Mouse (Mus musculus): ENCODE measurements around the gene Il10rb.

The Il10rb gene

DNA sequence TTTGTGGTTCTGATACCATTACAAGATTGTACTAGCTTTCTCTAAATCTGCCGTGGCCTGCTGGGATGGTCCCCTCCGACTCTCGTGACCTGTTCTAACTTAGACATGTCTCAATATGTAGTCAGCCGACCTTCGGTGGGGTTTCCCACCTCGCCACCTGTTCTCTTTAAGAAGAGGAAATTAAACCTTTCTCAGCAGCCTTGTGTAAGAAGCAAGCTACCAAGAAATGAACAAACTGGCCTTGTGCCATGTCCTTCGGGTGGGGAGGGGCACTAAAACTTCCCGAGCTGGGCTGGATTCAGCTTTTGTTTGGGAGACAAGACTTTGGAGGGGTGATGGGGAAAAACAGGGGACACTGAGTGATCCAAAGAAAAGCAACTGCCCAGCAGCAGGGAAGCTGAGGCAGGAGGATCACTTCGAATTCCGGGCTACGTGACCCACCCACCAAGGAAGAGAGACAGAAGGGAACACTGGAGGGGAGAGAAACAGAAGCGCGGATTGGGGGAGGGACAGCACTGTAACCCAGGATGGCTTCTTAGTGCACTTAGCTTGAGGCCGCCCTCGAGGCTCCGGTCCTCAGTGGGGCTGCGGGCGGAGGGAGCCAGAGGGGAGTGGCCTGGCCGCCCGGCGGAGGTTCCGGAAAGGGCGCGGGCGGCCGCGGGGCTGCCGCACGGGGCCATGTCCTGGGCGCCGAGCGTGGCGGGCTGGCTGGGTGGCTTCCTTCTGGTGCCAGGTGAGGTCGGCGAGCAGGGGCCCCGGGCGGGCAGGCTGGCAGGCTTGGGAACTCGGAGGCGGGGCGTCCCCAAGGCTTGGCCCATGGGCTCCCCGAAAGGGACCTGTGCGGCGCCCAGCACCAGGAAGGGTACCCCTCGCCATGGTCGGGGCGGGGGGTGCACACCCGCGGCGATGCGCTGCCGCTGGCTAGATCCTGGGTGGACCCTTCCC, at the start of gene Il10rb:
Gene Il10rb (plus strand): TSS at position 525 of the 945 bp plus-strand sequence.
- peak; percentile 44 for DNase-seq

DNA sequence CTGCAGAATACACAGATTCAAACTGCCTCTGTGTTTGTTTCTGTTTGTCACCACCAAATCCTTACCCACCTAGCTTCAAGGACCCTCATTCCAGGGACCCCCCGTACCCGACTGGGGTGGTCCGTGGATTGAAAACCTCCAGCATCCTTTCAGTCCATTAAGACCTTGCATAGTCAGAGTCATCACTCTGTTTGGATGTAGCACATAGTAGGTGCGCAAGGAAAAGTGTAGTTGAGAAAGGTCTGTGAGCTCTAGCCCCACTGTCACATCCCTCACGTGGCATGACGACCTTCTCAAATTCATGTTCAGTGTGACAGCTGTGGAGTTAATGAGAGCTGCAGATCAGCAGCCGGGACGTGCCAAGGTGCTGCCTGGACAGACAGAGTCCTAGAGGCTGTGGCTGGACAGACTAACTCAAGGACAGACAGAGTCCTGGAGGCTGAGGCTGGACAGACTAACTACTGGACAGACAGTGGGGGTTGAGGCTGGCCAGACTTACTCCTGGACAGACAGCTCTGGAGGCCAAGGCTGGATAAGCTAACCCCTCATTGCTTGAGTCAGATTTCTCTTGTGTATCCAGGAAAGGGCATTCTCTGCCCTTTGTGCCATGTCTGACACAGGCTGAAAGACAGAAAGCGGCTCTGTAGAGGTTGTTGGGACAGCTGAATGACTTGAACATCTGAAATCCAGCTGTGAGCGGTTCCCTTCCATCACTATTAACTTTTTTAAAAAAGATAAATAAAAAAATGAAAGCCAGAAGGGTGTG, 49.0 kb upstream of the Il10rb start:
- no peak for DNase-seq

DNA sequence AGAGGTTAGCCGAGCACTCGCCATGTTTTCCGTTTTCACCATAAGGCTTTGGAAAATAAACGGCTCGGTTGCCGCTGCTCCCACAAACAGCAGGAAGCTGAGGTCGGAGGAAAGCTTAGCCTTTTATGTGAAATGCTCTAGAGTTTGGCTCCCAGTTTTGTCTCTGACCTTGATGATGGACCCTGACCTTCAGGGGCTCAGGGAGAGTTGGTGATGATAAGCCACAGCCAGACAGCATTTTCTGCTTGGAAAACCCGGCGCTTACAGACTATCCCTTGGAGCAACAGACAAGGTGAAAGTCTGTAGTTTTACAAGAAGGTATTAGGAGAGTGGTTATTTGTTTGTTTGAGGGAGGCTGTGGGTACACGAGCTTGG, 48.5 kb upstream of the Il10rb start:
- DNase-seq, result no peak

DNA sequence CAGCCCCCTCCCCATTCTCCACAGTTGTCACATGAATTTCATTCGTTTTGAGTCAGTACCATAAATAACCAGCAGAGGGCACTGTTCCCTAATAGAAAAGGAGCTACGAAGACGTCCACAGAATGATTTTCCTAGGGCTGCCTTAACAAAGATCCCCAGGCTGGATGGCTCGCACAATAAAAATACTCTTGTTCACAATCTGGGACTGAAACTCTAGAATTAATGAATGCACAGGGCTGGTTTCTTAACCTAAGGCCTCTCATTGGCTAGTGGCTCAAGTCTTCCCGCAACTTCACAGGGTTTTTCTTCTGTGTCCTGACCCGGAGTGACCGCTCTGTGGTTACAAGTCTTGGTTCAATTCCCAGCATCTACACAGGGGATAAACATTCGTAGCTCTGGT, 47.4 kb upstream of the Il10rb start:
- DNase-seq, result no peak

DNA sequence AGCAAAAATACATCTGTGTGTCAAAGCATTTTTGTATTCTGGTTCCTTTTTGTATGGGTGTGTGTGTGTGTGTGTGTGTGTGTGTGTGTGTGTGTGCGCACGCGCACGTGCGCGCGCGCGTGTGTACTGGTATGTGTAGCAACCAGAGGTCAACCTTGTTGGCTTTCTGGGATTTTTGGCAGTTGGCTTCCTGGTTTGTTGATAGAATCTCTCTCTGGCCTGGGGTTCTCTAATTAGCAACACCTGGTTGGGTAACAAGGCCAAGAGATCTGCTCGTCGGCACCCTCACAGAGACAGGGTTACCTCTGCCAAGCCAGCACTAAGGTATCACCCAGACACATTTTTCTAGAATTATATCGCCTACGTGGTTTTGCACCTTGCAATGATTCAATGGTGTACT, 46.4 kb upstream of the Il10rb start:
- no peak for DNase-seq

DNA sequence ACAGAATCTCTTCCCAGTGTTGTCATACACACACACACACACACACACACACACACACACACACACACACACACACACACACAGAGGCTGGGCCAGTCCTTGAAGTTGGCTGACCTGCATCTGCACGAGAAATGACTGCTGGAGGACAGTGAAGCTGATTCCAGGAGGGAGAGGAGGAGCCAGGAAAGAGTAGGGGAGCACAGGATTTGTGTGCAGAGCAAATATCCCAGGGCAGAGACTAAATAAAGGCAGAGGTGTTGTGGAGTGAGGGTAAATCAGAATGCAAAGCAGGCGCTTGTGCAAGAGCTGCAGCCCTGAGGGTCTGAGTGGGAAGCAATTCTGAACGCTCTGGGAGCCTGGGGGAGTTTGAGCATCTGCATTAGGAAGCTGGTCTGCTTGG, 45.8 kb upstream of the Il10rb start:
- no peak for DNase-seq

DNA sequence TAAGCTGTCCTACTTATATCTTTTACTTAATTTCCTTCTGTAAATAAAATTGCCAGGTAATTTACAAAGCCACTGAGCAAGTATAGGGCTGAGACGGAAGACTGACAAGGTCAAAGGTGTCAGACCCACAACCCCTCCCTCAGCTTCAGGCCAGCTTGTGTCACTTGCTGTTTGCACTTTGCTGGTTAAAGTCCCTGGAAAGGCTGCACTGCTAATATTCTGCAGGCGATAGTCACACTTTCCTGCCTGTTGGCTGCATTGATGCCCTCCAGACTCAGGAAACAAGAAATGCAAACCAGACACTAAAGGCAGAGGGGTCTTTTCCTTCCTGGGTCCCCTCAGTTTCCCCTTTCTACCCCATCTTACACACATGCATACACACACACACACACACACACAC, 44.0 kb upstream of the Il10rb start:
- DNase-seq, result no peak

DNA sequence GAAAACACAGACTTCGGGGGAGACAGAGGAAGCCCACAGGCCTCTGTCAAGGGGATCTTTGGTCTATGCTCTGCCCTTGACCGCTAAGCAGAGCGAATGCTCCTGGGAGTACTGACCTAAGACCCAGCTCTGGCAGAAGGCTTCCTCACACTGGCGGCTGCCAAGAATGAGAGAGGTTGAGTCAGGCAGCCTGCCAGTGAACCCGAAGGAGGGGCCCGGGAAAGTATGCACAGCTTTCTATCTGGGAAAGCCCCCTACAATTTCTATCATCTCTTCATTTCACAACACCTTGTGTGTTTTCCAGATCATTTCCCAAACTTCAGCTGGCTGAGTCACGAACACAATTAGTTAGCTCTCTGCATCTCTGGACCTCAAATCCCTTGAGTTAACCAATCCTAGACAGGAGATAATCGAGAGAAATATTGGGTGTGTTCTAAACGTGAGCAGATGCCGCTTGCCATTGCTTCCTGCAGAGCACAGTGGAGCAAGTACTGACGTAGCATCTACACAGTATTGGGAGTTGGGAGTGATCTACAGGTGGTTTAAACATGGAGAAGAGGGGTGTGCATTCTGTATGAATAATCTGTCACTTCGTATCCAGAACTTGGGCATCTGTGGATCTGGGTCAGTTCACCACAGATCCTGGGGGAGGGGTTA, 43.2 kb upstream of the Il10rb start:
- DNase-seq, result no peak

DNA sequence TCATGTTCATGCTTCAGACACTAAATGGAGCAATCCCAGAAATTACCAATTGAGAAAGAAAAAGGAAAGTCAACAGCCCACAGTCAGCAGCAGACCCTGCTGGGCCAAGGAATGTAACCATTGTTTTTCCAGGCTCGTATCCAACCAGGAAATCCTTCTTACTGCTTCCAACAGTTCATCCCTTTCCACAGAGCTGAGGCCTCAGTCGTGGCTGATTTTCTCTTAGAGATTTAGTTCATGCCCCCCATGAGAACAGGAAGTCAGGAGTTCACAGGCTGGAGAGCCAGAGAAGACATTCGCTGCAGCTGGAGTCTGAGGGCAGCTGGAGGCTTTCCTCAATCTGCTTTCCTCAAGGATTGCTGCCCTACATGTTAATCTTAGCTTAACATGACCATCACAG, 42.5 kb upstream of the Il10rb start:
- DNase-seq, result no peak

DNA sequence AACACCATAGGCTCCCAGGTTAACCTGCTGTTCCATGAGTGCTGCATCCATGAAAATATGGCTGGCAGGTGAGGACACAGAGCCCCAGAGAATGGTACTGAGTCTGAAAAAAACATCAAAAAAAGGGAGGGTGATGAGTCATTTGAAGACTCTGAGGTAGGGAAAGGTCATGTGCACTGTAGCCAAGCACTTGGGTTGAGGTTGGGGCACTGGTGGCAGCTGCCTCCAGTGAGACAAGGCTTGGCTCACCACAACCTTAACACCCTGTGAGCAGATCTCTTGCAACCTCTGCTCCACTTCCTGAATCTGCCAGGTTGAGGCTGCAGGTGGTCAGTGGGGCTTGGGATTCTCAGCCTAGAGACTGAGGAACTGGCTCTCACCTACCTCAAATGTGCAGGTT, 39.4 kb upstream of the Il10rb start:
- no peak for DNase-seq

DNA sequence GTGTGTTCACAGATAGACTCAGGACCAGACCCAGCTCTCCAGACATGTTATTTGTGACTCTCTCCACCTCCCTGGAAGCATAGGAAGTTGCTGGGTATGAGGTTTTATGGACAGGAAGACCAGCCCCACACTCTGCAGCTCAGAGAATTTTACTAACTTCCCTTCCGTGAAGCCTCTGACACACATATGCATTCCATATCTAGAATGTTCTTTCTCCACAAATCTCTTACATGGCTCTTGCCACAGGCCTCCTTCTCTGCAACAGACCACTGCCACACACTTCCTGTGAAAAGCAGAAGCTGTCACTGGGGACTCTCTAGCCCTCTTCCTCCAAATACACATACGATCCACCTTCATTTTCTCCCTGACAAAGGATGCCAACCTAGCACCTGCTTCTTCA, 38.9 kb upstream of the Il10rb start:
- DNase-seq, result no peak

DNA sequence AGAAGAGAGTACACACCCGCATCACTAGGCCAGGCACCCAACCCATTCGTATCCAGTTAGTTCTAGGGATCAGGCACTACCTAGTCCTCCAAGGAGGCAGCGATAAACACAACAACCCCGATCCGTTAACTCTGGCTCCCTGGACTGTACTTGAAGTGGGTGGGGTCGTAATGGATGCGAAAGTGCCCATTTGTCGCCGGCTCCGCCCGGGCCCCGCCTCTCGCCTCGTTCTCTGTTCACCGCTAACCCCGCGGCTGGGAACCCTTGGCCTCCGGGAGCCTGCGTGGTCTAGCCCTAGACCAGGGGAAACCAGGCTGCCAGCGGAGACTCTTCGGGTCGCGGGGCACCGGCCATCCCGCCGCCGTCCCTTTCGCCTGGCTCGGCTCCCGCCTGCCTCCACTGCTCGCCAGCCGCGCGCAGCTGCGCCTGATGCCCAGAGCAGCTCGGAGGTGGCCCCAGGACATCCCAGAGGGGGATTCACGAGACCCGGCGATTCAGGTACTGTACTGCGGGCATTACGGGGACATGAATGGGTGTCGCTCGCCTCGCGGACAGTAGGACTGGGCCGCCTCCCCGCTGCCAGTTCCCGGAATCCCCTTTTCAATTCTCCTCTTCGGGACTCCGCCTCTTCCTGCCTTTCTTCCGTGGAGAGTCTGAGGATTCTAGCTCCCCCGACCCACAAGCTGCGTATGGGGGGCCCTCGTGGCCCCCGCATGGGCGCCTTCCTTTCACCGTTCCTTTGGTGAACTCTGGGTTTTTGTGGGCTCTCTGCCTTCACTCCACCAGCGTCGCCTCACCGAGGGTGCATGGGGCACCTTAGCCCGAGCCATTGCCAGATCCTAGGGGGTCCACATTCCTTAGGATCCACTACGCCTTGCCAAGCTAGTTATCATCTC, 33.1 kb upstream of the Il10rb start, which contains the start of gene Ifnar2:
Gene Ifnar2 (plus strand): TSS at position 207 of the 896 bp plus-strand sequence.
- peak; percentile 68 for DNase-seq

DNA sequence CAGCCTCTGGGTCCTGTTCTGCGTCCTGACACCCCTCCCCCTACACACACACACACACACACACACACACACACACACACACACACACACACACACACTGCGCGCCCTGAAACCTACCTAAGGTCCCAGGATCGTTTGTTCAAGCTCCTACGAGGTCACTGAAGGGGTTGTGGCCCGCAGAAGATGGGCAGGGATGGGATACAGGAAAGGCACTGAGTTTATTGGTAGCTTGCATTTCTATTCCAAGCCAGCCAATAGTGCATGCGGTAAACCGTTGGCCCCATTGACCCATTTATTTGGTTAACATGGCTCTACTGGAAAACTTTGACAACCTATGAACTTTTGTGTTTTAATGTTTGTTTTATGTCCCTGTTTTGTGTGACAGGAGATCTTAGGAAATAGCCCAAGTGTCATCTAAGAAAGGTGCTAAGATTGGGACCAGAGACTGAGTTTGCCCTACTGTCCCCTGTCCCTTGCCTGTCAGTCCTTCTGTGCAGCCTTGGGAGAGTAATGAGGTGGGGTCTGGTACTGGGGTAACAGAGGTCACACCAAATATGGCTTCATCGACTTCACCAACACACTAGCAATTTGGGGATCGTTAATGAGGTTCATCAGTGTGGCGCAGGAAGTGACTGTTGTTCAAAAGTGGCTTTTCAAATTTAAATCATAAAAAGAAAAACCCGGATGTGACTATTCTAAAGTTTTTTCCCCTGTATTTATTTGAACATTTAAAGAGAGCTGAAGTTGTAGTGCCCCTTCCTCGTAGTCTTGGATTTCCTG, 32.3 kb upstream of the Il10rb start:
- DNase-seq, result no peak

DNA sequence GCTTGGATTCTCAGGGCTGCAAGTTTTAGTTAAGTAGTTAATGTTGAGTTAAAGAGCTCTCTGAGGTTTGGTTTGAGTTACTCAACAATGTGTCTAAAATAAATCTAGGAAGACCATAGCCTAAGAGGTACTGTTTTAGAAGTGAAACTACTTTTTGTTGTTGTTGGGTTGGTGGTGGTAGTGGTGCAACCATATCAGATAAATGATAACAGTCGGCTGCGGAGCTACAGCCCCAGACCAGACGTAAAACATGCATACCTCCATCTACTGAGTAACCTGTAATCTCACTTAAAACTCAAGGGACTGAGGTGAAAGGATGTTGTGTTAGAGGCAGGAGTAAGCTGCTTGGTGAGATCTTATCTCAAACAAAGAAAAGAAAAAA, 31.7 kb upstream of the Il10rb start:
- no peak for DNase-seq

DNA sequence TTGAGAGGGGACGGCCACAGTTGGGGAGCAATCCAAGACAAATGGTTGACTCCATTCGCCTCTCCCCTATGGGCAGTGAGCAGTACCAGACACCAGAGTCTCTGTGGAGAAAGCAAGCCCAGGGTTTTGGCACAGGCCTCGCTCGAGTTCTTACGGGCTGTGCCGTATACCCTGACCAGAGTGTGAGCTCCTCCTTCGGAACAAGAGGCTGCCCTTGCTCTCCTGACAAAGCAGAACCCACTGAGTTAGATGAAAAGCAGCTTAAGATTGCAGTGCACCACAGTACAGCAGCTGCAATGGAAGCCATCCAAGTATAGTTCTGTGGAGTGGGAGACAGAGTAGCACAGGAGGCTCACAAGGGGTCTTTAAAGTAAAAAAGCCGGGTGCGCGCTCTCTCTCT, 29.3 kb upstream of the Il10rb start:
- no peak for DNase-seq

DNA sequence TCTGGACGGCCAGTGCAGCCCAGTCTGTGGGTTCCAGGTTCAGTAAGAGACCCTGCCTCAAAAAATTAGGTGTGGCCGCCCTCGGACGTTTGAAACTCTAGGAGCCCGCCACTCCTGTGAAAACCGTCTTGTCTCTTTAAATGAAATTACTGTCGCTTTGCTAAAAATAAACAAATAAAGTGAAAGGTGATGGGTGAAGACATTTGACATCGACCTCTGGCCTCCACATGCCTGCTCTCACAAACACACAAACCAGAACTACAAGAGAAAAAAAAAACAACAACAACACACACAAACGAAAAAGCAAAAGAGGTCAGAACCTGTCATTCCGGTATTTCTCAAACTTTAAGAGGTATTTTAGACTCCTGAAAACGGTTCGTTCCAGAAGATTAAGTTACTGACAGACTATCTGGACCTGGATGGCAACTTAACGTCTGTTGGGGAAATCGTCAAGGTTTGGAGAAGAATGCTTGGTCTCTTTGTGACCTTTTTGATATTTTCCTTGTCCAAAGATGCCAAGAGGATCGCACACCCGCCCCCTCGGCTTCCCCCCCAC, 27.5 kb upstream of the Il10rb start:
- DNase-seq, result no peak

DNA sequence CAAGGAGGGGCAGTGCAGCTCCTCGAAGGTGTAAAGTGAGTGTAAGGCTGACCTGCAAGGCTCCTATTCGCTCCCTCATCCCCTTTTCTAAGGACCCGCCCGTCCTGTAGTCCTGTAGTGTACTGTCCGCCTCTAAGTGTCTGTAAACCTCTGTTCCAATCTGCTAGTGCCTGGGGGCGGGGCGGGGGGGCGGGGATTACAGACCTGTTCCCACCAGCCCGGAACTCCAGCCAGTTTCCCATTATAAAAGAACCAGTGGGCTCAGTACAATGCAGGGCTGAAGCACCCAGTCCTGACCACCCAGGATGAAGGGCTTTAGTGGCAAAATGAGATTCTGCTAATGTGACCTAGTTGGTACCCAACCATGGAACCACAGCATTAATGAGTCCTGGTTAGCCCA, 27.0 kb upstream of the Il10rb start:
- DNase-seq, result no peak

DNA sequence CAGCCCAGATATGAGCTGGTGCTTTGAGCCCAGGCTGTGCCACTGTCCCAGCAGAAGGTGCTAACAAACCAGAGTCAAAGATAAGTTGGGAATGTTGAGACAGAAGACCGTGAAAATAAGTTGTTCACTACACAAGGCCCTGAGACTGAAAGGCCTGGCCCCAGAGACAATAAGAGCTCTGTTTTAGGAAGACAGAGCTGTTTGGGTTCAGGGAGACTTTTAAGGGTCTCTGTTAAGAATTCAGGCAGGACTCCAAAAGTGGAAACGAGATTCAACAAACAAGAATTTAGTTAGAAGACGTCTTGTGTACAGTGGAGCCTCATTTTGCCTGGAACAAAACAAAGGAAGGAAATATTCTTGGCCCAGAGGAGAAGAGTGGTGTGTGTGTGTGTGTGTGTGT, 26.6 kb upstream of the Il10rb start:
- DNase-seq, result no peak

DNA sequence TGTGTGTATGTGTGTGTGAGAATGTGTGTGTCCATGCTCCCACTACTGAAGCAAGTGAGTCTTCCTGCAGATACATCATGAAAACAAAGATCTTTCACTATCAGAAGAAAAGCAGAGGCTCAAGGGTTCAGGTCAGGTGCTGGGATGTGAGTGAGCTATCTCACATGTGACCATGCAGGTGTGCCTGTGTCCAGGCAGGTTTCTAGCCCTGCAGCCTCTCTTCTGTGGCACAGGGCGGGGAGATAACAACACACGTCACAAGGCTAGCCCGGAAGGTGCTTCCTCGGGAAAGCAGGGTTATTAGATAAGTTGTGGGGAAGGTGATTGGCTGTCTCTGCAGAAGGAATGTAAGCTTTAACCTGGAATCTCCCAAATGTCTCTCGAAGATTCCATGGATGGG, 25.8 kb upstream of the Il10rb start:
- DNase-seq, result no peak

DNA sequence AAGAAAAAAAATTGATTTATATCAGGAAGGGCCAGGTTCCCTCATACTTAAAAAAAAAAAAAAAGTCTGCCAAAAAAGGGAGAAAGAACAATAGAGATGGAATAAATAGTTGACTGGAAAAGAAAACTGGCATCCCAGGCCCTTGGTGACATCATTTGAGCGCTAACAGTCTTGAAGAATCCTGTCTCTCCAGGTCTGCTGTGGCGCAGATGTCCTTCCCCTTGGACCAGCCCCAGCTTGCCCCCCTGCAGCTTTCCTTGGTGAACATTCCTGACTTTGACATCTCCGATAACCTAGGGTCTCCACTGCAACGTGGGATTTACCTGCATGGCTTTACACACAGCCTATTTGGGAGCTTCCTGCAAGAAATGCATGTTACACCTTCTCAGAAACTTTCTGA, 24.4 kb upstream of the Il10rb start:
- no peak for DNase-seq

DNA sequence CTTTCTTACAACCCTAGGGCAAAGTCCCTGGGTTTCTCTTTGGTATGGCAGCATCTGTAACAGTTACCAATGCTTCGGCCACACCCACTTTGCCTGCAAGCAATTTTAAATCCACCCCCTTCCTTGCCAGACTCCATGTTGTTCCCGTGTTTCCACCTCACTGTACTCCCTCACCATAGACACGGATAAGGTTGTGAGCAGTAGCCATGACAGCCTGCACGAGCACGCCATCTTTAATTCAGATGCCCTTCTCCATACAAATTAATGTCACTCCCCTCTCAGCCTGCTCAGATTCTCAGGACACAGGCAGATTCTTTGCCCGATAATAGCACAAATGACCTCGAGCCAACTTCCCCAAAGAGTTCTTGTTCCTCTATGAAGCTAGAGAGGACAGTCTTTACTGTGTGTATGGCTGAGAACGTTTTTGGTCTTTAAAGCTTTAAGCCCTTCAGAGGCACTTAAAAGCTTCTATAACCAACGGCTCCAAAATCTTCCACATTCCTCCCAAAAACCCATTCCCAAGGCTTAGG, 23.6 kb upstream of the Il10rb start:
- DNase-seq, result no peak

All from right cerebral cortex, postnatal 14 days (tissue).